Mouse (Mus musculus) gastrocnemius, adult 8-10 months (tissue): ENCODE data around the gene Ccnb1ip1. TPM values are rescaled to one million over a fixed set of nuclear protein-coding genes. Genes with fewer than 3 reads are reported as not detected.
"Not testable (repeated sequence)": the region's sequence is repeated elsewhere in the genome, so short reads cannot be mapped to it uniquely, and the experiment has no call there.

ENCODE experiments used
- DNase-seq, 2 experiments: peaks; one replicate each; pipeline ENCODE4 v3.0.0; 2022; ENCODE audit warnings: low spot score in 2 of 2
- total RNA-seq, 4 experiments: library from RNA; stranded (reverse); gene quantifications; 2 replicates each; pipeline ENCODE4 v1.2.4; 2022

Gene Ccnb1ip1
- total RNA-seq = not detected

- peak; percentile 94 for DNase-seq
Measured at GRCm38 (mm10) chr14:50807487-50808072, at the start of gene Ccnb1ip1, which contains the start of gene Parp2. Ccnb1ip1 (minus strand) TSS chr14:50807732. Parp2 (plus strand) TSS chr14:50807841.

GRCm38 (mm10) chr14:50855788-50856187, 48.3 kb upstream of the Ccnb1ip1 start:
- no peak for DNase-seq

GRCm38 (mm10) chr14:50837236-50837635, 29.7 kb upstream of the Ccnb1ip1 start:
- DNase-seq = no peak

- DNase-seq = no peak
Measured at GRCm38 (mm10) chr14:50834435-50834834, 26.9 kb upstream of the Ccnb1ip1 start.

GRCm38 (mm10) chr14:50833964-50834363, 26.4 kb upstream of the Ccnb1ip1 start:
- DNase-seq = no peak

GRCm38 (mm10) chr14:50829878-50830277, 22.3 kb upstream of the Ccnb1ip1 start:
- no peak for DNase-seq

- no peak for DNase-seq
Measured at GRCm38 (mm10) chr14:50826579-50826978, 19.0 kb upstream of the Ccnb1ip1 start.

GRCm38 (mm10) chr14:50824219-50824618, 16.7 kb upstream of the Ccnb1ip1 start:
- no peak for DNase-seq

- no peak for DNase-seq
Measured at GRCm38 (mm10) chr14:50823240-50823639, 15.7 kb upstream of the Ccnb1ip1 start.

GRCm38 (mm10) chr14:50813060-50813459, 5.5 kb upstream of the Ccnb1ip1 start:
- no peak for DNase-seq

- not testable (repeated sequence) for DNase-seq
Measured at GRCm38 (mm10) chr14:50806469-50806868, 1.1 kb downstream of the Ccnb1ip1 start.

- DNase-seq = no peak
Measured at GRCm38 (mm10) chr14:50804683-50805082, 2.8 kb downstream of the Ccnb1ip1 start.

GRCm38 (mm10) chr14:50802843-50803562, 4.5 kb downstream of the Ccnb1ip1 start:
- DNase-seq = no peak

GRCm38 (mm10) chr14:50802441-50802840, 5.1 kb downstream of the Ccnb1ip1 start:
- no peak for DNase-seq

GRCm38 (mm10) chr14:50799502-50800259, 7.9 kb downstream of the Ccnb1ip1 start:
- DNase-seq = no peak

- DNase-seq = no peak
Measured at GRCm38 (mm10) chr14:50798512-50798911, 9.0 kb downstream of the Ccnb1ip1 start.

GRCm38 (mm10) chr14:50796464-50796863, 11.1 kb downstream of the Ccnb1ip1 start:
- no peak for DNase-seq

GRCm38 (mm10) chr14:50795965-50796364, 11.6 kb downstream of the Ccnb1ip1 start:
- DNase-seq = no peak

GRCm38 (mm10) chr14:50795261-50795935, 12.1 kb downstream of the Ccnb1ip1 start:
- no peak for DNase-seq

- DNase-seq = no peak
Measured at GRCm38 (mm10) chr14:50788157-50788556, 19.4 kb downstream of the Ccnb1ip1 start.

- DNase-seq = peak; percentile 78 to 83
Measured at GRCm38 (mm10) chr14:50785251-50785637, 22.3 kb downstream of the Ccnb1ip1 start, which contains the start of gene Ttc5. Ttc5 (minus strand) TSS chr14:50785519.
